In genomic region chr9:54527694-54528093, GRCm38 (mm10) we compare ENCODE assay signal across 31 mouse cellular contexts. TPM values are rescaled to one million over a fixed set of nuclear protein-coding genes. Genes with fewer than 3 reads are reported as not detected.
DNase-seq lines count a peak whose midpoint lies in the region; ATAC-seq and TF ChIP-seq lines count a peak whose summit lies in the region.
"Had no signal": no experiment of that assay in that cellular context is flagged by ENCODE, and none has a peak within 500 bp of the region (broad histone marks: within the 10 kb centered on the region; RNA-seq: fewer than 3 reads in every experiment).

No protein-coding gene starts in this region.

- H3K9ac ChIP-seq in midbrain, postnatal 0 days (replicated peaks; ENCODE audit: low read length, poor library complexity, severe bottlenecking): no peak overlapping the region
- H3K9ac ChIP-seq in midbrain, embryonic 16.5 days (ENCODE audit: low read depth, low read length): no peak overlapping the region
- H3K9ac ChIP-seq: embryonic facial prominence, embryonic 15.5 days; forebrain, embryonic 15.5 days; heart, embryonic 15.5 days; liver, embryonic 14.5 days; lung, embryonic 14.5 days; midbrain, embryonic 12.5 days; neural tube, embryonic 12.5 days had no signal

- H3K4me2 ChIP-seq in midbrain, postnatal 0 days (ENCODE audit: low read depth, low read length, poor library complexity, severe bottlenecking): no peak overlapping the region
- H3K4me2 ChIP-seq in midbrain, embryonic 16.5 days (ENCODE audit: low read length): no peak overlapping the region
- H3K4me2 ChIP-seq: embryonic facial prominence, embryonic 15.5 days; forebrain, embryonic 15.5 days; heart, embryonic 15.5 days; lung, embryonic 14.5 days; midbrain, embryonic 12.5 days; neural tube, embryonic 12.5 days had no signal

- intact Hi-C loops in heart, postnatal 36 days (cut with DNase I): no loop called here

- no peaks in the 10 kb centered on the region for H3K9me3 ChIP-seq in heart, embryonic 10.5 days
- no peaks in the 10 kb centered on the region for H3K9me3 ChIP-seq in midbrain, postnatal 0 days (ENCODE audit: low read length)
- H3K9me3 ChIP-seq in midbrain, embryonic 16.5 days (replicated peaks; ENCODE audit: control insufficient read depth, low read length, poor library complexity, severe bottlenecking): no peaks in the 10 kb centered on the region
- H3K9me3 ChIP-seq: embryonic facial prominence, embryonic 15.5 days; forebrain, embryonic 15.5 days; heart, embryonic 15.5 days; midbrain, embryonic 12.5 days; neural tube, embryonic 12.5 days had no signal

- no peak overlapping the region for H3K27ac ChIP-seq in cerebellum, adult 2 months (ENCODE audit: insufficient read depth, low read length)
- H3K27ac ChIP-seq in heart, embryonic 10.5 days: no peak overlapping the region
- no peak overlapping the region for H3K27ac ChIP-seq in midbrain, postnatal 0 days (ENCODE audit: low read depth, low read length)
- H3K27ac ChIP-seq in midbrain, embryonic 16.5 days (ENCODE audit: low read length): no peak overlapping the region
- H3K27ac ChIP-seq: embryonic facial prominence, embryonic 15.5 days; forebrain, embryonic 15.5 days; heart, embryonic 15.5 days; liver, embryonic 14.5 days; midbrain, embryonic 12.5 days; neural tube, embryonic 12.5 days had no signal

- H3K4me3 ChIP-seq in cerebellum, adult 2 months (replicated peaks; ENCODE audit: insufficient read depth, low read depth, low read length): no peak overlapping the region
- no peak overlapping the region for H3K4me3 ChIP-seq in heart, embryonic 10.5 days
- no peak overlapping the region for H3K4me3 ChIP-seq in midbrain, postnatal 0 days (ENCODE audit: low read depth, low read length)
- H3K4me3 ChIP-seq in midbrain, embryonic 16.5 days (ENCODE audit: low read depth, low read length): no peak overlapping the region
- H3K4me3 ChIP-seq: embryonic facial prominence, embryonic 15.5 days; forebrain, embryonic 15.5 days; heart, embryonic 15.5 days; midbrain, embryonic 12.5 days; neural tube, embryonic 12.5 days had no signal

- no peak for TF ChIP-seq POLR2A in cerebellum, adult 2 months (IDR thresholded peaks at IDR 0.05; ENCODE audit: borderline replicate concordance, insufficient read depth, low read length)

- H3K27me3 ChIP-seq in cerebellum, adult 2 months (ENCODE audit: control insufficient read depth, insufficient read depth, low read length): no peaks in the 10 kb centered on the region
- no peaks in the 10 kb centered on the region for H3K27me3 ChIP-seq in heart, embryonic 10.5 days (ENCODE audit: insufficient read depth, poor library complexity, severe bottlenecking)
- no peaks in the 10 kb centered on the region for H3K27me3 ChIP-seq in midbrain, postnatal 0 days (ENCODE audit: insufficient read depth, low read length)
- no peaks in the 10 kb centered on the region for H3K27me3 ChIP-seq in midbrain, embryonic 16.5 days (ENCODE audit: control insufficient read depth, insufficient read depth, low read depth, low read length)
- H3K27me3 ChIP-seq: embryonic facial prominence, embryonic 15.5 days; forebrain, embryonic 15.5 days; heart, embryonic 15.5 days; midbrain, embryonic 12.5 days; neural tube, embryonic 12.5 days had no signal

- no peaks in the 10 kb centered on the region for H3K4me1 ChIP-seq in cerebellum, adult 2 months (ENCODE audit: control insufficient read depth, insufficient read depth, low read length)
- H3K4me1 ChIP-seq in heart, embryonic 10.5 days: no peaks in the 10 kb centered on the region
- no peaks in the 10 kb centered on the region for H3K4me1 ChIP-seq in midbrain, postnatal 0 days (ENCODE audit: insufficient read depth, low read length)
- H3K4me1 ChIP-seq in midbrain, embryonic 16.5 days (ENCODE audit: control insufficient read depth, insufficient read depth, low read length): no peaks in the 10 kb centered on the region
- H3K4me1 ChIP-seq: embryonic facial prominence, embryonic 15.5 days; heart, embryonic 15.5 days; midbrain, embryonic 12.5 days; neural tube, embryonic 12.5 days had no signal

- no peak for DNase-seq in cerebellum, adult 2 months
- no peak for DNase-seq in cerebellum, adult 9-11 months
- DNase-seq in heart, embryonic 10.5 days (ENCODE audit: low spot score): peak; percentile 36
- no peak for DNase-seq in heart, postnatal 36 days
- peak; percentile 19 for DNase-seq in midbrain, postnatal 0 days (ENCODE audit: low spot score)
- DNase-seq in embryo, embryonic 10.5 days (ENCODE audit: low spot score): no peak
- DNase-seq in kidney, postnatal 4 days: no peak
- DNase-seq: adrenal gland, adult 8-10 months; cerebellum, postnatal 36 days; gastrocnemius, postnatal 25 days; kidney, adult 11 months; lung, embryonic 14.5 days; retina, postnatal 1 day; right cerebral cortex, postnatal 25 days; spleen, adult 18-20 months; thymus, postnatal 14 days had no signal

- 36% methylated on average over 7 of the region's 7 CpGs for WGBS in cerebellum, adult 2 months
- WGBS in heart, embryonic 10.5 days: 64% methylated on average over 7 of the region's 7 CpGs
- WGBS in midbrain, postnatal 0 days: 70% methylated on average over 7 of the region's 7 CpGs
- WGBS in midbrain, embryonic 16.5 days: 77% methylated on average over 7 of the region's 7 CpGs

- no peaks in the 10 kb centered on the region for H3K36me3 ChIP-seq in heart, embryonic 10.5 days
- H3K36me3 ChIP-seq in midbrain, postnatal 0 days (ENCODE audit: insufficient read depth, low read length): no peaks in the 10 kb centered on the region
- no peaks in the 10 kb centered on the region for H3K36me3 ChIP-seq in midbrain, embryonic 16.5 days (ENCODE audit: control insufficient read depth, insufficient read depth, low read length)
- H3K36me3 ChIP-seq: embryonic facial prominence, embryonic 15.5 days; forebrain, embryonic 15.5 days; heart, embryonic 15.5 days; midbrain, embryonic 12.5 days; neural tube, embryonic 12.5 days had no signal

- no peak for ATAC-seq in midbrain, postnatal 0 days (ENCODE audit: low FRiP score)
- no peak for ATAC-seq in midbrain, embryonic 16.5 days
- ATAC-seq: CD4-positive, CD25-positive, alpha-beta regulatory T cell, adult 4 months; forebrain, embryonic 15.5 days; hindbrain, embryonic 16.5 days had no signal

- TF ChIP-seq CTCF in cerebellum, adult 2 months (IDR thresholded peaks at IDR 0.05; ENCODE audit: borderline replicate concordance, insufficient read depth, low read depth, low read length): peak; percentile 22; the same call in 1 of the 2 replicates
- TF ChIP-seq CTCF in midbrain, postnatal 0 days (IDR thresholded peaks at IDR 0.05): peak; percentile 45

RNA-seq across cellular contexts. Expression of gene Sh2d7, which starts 11.1 kb away (rescaled TPM):
- not detected in 2 replicates for polyA plus RNA-seq in cerebellum, adult 2 months (2012; rRNA removed)
- polyA plus RNA-seq in heart, embryonic 10.5 days (2016; fragmentation: Nextera tagmentation; extraction: Ambion mirVana): not detected in 2 replicates
- not detected for total RNA-seq in heart, postnatal 36 days (2021)
- 0.33 TPM in 1 of 2 replicates, not detected in the other for total RNA-seq in midbrain, postnatal 0 days (2014; rRNA removed)
- polyA plus RNA-seq in midbrain, postnatal 0 days (2015; fragmentation: Nextera tagmentation; extraction: Ambion mirVana): 0.09 TPM in 1 of 2 replicates, not detected in the other
- polyA plus RNA-seq in midbrain, embryonic 16.5 days (2015; fragmentation: Nextera tagmentation; extraction: Ambion mirVana): not detected in 2 replicates
- total RNA-seq: adrenal gland, adult 8-10 months; gastrocnemius, postnatal 25 days; heart, adult 8-10 months; hematopoietic stem cell, adult 5-6 weeks; left cerebral cortex, postnatal 25 days; megakaryocyte, adult 5-6 weeks had no signal
- polyA plus RNA-seq: CD4-positive, CD25-positive, alpha-beta regulatory T cell, adult 4 months; heart, embryonic 15.5 days; kidney, embryonic 16.5 days; limb, embryonic 14.5 days; liver, embryonic 14.5 days; lung, embryonic 14.5 days; neural tube, embryonic 12.5 days had no signal

RNA-seq across cellular contexts. Expression of gene Dmxl2, which starts 26.3 kb away (rescaled TPM):
- 97.9 and 98.9 TPM in 2 replicates for polyA plus RNA-seq in cerebellum, adult 2 months (2012; rRNA removed)
- polyA plus RNA-seq in heart, embryonic 10.5 days (2016; fragmentation: Nextera tagmentation; extraction: Ambion mirVana): 6.4 TPM in 2 replicates
- 10 to 100 TPM; 22.3 to 25.6 TPM for total RNA-seq in heart, postnatal 36 days (2021)
- total RNA-seq in midbrain, postnatal 0 days (2014; rRNA removed): 132 and 158 TPM in 2 replicates
- 40.7 and 44.7 TPM in 2 replicates for polyA plus RNA-seq in midbrain, postnatal 0 days (2015; fragmentation: Nextera tagmentation; extraction: Ambion mirVana)
- polyA plus RNA-seq in midbrain, embryonic 16.5 days (2015; fragmentation: Nextera tagmentation; extraction: Ambion mirVana): 53.4 and 59.3 TPM in 2 replicates

RNA-seq across cellular contexts. Expression of gene Cib2, which starts 32.3 kb away (rescaled TPM):
- polyA plus RNA-seq in cerebellum, adult 2 months (2012; rRNA removed): 31.7 and 40.2 TPM in 2 replicates
- polyA plus RNA-seq in heart, embryonic 10.5 days (2016; fragmentation: Nextera tagmentation; extraction: Ambion mirVana): 2.9 and 5.5 TPM in 2 replicates
- total RNA-seq in heart, postnatal 36 days (2021): 1 to 10 TPM; 1.4 to 1.7 TPM
- total RNA-seq in midbrain, postnatal 0 days (2014; rRNA removed): 62.7 and 65.4 TPM in 2 replicates
- polyA plus RNA-seq in midbrain, postnatal 0 days (2015; fragmentation: Nextera tagmentation; extraction: Ambion mirVana): 84.3 and 84.9 TPM in 2 replicates
- polyA plus RNA-seq in midbrain, embryonic 16.5 days (2015; fragmentation: Nextera tagmentation; extraction: Ambion mirVana): 54.6 and 60.3 TPM in 2 replicates
- total RNA-seq: hematopoietic stem cell, adult 5-6 weeks had no signal

RNA-seq across cellular contexts. Expression of gene Idh3a, which starts 58.4 kb away (rescaled TPM):
- 209 and 211 TPM in 2 replicates for polyA plus RNA-seq in cerebellum, adult 2 months (2012; rRNA removed)
- polyA plus RNA-seq in heart, embryonic 10.5 days (2016; fragmentation: Nextera tagmentation; extraction: Ambion mirVana): 348 and 488 TPM in 2 replicates
- total RNA-seq in heart, postnatal 36 days (2021): 100 to 1,000 TPM; 577 to 619 TPM
- total RNA-seq in midbrain, postnatal 0 days (2014; rRNA removed): 87.2 and 103 TPM in 2 replicates
- polyA plus RNA-seq in midbrain, postnatal 0 days (2015; fragmentation: Nextera tagmentation; extraction: Ambion mirVana): 184 and 191 TPM in 2 replicates
- 148 and 165 TPM in 2 replicates for polyA plus RNA-seq in midbrain, embryonic 16.5 days (2015; fragmentation: Nextera tagmentation; extraction: Ambion mirVana)

Comparison
In these comparisons a context has a peak if more than half of its experiments do, and no peak if none do; other contexts are left out.
1. DNase-seq: peak in heart, embryonic 10.5 days (single experiment) and midbrain, postnatal 0 days (single experiment); none in cerebellum, adult 2 months (0 of 2), cerebellum, adult 9-11 months (single experiment), heart, postnatal 36 days (0 of 2), embryo, embryonic 10.5 days (single experiment) and kidney, postnatal 4 days (0 of 2).